ENCODE assay signal across 20 mouse cellular contexts in the genomic region with DNA sequence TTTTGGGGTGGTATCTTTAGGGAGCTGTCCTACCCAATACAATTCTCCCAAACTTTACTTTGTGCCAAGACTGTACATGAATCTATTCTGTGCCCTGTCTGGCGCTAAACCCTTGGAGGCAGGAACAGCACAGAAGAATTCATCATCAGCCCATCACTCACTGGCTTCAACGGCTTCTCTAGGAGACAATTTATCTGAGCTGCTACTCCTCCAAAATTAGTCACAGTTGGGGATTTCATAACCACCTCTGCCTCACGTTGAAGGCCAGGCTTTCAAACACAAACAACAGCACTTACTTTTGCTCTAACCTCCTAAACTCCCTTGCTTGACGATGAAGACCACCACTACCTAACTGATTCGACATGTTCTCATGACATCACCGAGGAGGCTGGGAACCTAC.
DNase-seq lines count a peak whose midpoint lies in the region; TF ChIP-seq lines count a peak whose summit lies in the region.
"Had no signal": no experiment of that assay in that cellular context is flagged by ENCODE, and none has a peak within 500 bp of the region (broad histone marks: within the 10 kb centered on the region; RNA-seq: fewer than 3 reads in every experiment).

No protein-coding gene starts in this region.

- peak overlapping the region; percentile 52 for H3K27ac ChIP-seq in embryonic fibroblast, embryonic 13.5 days (ENCODE audit: insufficient read depth, low read length)
- H3K27ac ChIP-seq: embryonic facial prominence, embryonic 10.5 days; forebrain, embryonic 12.5 days; heart, adult 2 months; heart, embryonic 13.5 days; midbrain, embryonic 15.5 days; neural tube, embryonic 12.5 days had no signal

- no peak for TF ChIP-seq POLR2A in embryonic fibroblast, embryonic 13.5 days (IDR thresholded peaks at IDR 0.05; ENCODE audit: low read depth, low read length)

- peak; percentile 58 for DNase-seq in adrenal gland, adult 2 months
- DNase-seq in adrenal gland, postnatal 25 days = no peak
- DNase-seq in left cerebral cortex, postnatal 25 days (ENCODE audit: low spot score in 2 of 2) = peak; percentile 3 to 43
- no peak for DNase-seq in left cerebral cortex, postnatal 10 days (ENCODE audit: extremely low spot score in 1 of 2, low spot score in 2 of 2)
- DNase-seq in right cerebral cortex, adult 2 months (ENCODE audit: low spot score in 2 of 2) = peak; percentile 18 to 35
- no peak for DNase-seq in right cerebral cortex, postnatal 4 days
- no peak for DNase-seq in cerebellum, adult 11 months
- DNase-seq: cerebellum, adult 11-12 months; cerebellum, postnatal 10 days; gastrocnemius, postnatal 36 days; heart, adult 2 months; heart, postnatal 14 days; kidney, postnatal 36 days; lung, postnatal 14 days had no signal

- TF ChIP-seq CTCF in embryonic fibroblast, embryonic 13.5 days (IDR thresholded peaks at IDR 0.05; ENCODE audit: borderline replicate concordance, insufficient read depth, low read length) = no peak

- intact Hi-C loops in left cerebral cortex, postnatal 25 days (cut with DNase I) = loop anchor here (2.0 kb wide), 1 partner anchor 193 kb away; a partner anchor contains a TSS
- intact Hi-C loops in left cerebral cortex, postnatal 10 days (cut with DNase I) = loop anchor here (2.0 kb wide), 1 partner anchor 195 kb away; no protein-coding TSS in a partner anchor

- no peak overlapping the region for H3K4me3 ChIP-seq in embryonic fibroblast, embryonic 13.5 days (ENCODE audit: insufficient read depth, low read length)
- H3K4me3 ChIP-seq: embryonic facial prominence, embryonic 10.5 days; forebrain, embryonic 12.5 days; heart, adult 2 months; heart, embryonic 13.5 days; midbrain, embryonic 15.5 days; neural tube, embryonic 12.5 days had no signal

- no peaks in the 10 kb centered on the region for H3K4me1 ChIP-seq in embryonic fibroblast, embryonic 13.5 days (ENCODE audit: control insufficient read depth, insufficient read depth, low read length)
- H3K4me1 ChIP-seq: heart, embryonic 13.5 days; midbrain, embryonic 15.5 days; neural tube, embryonic 12.5 days had no signal

Comparison
In these comparisons a context has a peak if more than half of its experiments do, and no peak if none do; other contexts are left out.
1. DNase-seq: peak in adrenal gland, adult 2 months (single experiment), left cerebral cortex, postnatal 25 days (2 of 2) and right cerebral cortex, adult 2 months (2 of 2); none in adrenal gland, postnatal 25 days (single experiment), left cerebral cortex, postnatal 10 days (0 of 2), right cerebral cortex, postnatal 4 days (single experiment) and cerebellum, adult 11 months (single experiment).